Mouse (Mus musculus): ENCODE data around the gene Tmem135. TPM values are rescaled to one million over a fixed set of nuclear protein-coding genes. Genes with fewer than 3 reads are reported as not detected.

The Tmem135 gene
- total RNA-seq, 2 experiments from 2014 or later, result 54.0 to 60.8 TPM

GRCm38 (mm10) chr7:89392388-89392787 is 11.6 kb downstream of the Tmem135 start:
- intact Hi-C loops (cut with DNase I), result no loop called here
- DNase-seq, result no peak

DNA sequence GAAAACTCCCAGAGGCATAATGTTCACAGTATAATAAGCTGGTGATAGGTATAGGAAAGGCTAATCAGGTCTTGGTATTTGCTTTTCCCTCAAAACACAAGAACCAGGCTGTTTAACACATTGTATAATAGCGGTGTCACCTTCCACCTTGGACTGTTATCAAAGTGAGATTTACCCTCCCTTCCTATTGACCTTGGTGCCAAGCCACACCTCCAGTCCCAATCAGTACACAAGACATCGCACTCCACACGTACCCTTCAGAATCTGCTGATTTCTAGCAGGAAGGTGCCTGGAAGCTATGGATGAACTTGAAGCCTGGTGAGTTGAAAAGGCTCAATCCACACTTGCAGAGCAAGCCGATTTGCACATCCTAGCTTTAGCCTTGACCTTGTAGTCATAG is 12.2 kb downstream of the Tmem135 start:
- intact Hi-C loops (cut with DNase I), result no loop called here

GRCm38 (mm10) chr7:89391281-89391680 is 12.7 kb downstream of the Tmem135 start:
- no peak for DNase-seq
- intact Hi-C loops (cut with DNase I), result no loop called here

More for the DNA sequence above, 12.2 kb downstream of the Tmem135 start:
- no peak for DNase-seq

GRCm38 (mm10) chr7:89390660-89391059 is 13.4 kb downstream of the Tmem135 start:
- intact Hi-C loops (cut with DNase I), result no loop called here
- DNase-seq, result no peak

DNA sequence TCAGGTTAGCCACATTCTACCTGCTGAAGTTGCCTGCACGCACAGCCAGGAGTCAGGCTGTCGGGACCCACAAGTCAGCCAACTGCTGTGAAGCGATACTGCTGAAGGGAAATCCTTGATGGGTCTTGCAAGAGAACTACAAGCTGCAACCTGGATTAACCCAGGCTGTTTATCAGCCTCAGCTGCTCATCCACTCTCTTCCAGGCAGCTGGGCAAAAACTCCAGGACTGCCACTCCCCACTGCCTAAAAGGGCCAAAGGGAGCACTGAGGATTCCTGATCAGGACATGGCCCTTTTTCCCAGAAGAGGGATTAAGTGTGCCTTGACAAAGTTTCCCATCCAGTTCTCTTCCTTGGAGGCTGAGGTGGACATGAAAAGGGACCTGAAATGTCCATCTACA is 15.0 kb downstream of the Tmem135 start:
- no peak for DNase-seq
- intact Hi-C loops (cut with DNase I), result no loop called here

DNA sequence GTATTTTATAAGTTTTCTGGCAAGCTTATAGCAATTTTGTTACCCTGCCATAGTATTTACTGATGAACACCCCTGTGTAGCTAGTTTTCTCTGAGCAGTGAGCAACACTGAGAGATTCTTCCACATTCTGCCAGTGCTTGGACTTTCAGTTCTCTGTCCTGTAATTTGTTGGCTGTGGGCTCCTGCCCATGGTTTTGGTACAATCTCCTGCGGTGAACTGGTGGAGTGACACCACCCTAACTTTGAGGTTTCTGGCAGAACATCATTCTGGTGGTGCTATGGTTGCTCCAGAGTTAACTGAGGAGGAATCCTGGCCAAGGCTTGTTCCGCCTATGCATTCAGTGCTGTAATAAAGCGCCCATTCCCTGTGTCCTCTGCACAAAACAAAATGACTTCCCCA is 21.1 kb downstream of the Tmem135 start:
- intact Hi-C loops (cut with DNase I), result no loop called here
- no peak for DNase-seq

DNA sequence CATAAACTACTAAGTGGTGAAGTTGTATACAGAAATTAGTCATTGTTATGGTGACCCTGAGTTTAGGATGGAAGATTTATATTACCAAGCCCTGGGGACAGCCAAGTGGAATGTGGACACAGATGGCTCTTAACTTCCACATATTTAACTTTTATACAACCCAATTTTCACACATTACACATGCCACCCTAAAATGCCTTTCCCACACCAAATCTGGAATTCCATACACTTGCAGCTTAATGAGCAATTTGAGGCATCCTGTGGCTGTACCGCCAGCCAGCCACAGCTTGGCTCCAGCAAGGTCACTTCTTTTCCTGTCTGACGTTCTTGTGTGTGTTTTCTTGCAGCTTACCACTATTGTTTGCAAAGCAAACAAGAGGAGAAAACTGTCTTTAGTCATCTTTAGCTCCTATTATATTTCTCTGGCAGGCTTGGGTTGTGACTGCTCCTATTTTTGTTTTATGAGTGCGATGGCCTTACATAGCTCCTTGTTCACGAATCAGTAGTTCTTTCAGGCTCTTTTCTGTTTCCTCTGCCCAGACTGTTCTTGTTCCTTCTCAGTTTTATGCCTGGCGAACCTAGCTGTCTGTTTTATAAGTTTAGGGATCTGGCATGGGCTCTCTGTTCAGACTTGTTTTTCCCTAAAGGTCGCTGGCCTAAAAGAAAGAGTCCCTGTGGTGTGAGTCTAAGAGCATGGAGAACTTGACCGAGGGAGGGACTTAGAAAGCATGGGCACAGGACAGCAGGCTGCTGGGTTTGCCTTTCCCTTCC is 22.9 kb downstream of the Tmem135 start:
- DNase-seq, result no peak
- intact Hi-C loops (cut with DNase I), result no loop called here

DNA sequence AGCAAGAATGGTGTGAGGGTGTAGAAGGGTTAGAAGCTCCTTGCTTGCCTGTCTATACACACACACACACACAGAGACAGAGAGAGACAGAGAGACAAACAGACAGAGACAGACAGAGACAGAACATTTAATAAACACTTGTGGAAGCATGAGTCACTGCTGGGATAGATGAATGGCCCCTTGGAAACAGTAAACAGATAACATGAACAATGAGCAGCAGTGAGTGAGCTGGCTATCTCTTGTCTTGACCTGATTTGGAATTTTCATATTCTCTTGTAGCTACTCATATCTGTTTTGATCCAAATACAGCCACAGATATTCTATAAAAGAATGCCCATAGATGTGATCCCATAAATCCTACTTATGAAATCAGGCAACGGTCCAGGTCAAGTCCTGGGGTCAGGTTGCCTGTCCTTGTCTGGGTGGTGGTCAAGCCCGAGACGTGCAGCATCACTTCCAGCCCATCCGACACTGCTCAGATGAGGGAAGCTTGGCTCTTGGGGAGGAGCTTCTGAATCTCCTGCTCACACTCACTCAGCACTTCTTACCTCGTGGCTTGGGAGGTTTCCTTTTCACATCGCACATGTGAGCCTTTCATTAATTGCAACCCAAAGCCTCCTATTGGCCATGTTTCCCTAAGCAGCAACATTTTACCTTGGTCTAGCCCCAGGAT is 32.3 kb downstream of the Tmem135 start:
- intact Hi-C loops (cut with DNase I), result no loop called here
- DNase-seq, result no peak

GRCm38 (mm10) chr7:89370917-89371316 is 33.1 kb downstream of the Tmem135 start:
- peak; percentile 70 to 73 for DNase-seq
- intact Hi-C loops (cut with DNase I), result loop anchor here (1.0 kb wide), 1 partner anchor 47 kb away; no protein-coding TSS in a partner anchor

GRCm38 (mm10) chr7:89370086-89370485 is 33.9 kb downstream of the Tmem135 start:
- intact Hi-C loops (cut with DNase I), result loop anchor here (1.0 kb wide), 1 partner anchor 48 kb away; no protein-coding TSS in a partner anchor
- no peak for DNase-seq

DNA sequence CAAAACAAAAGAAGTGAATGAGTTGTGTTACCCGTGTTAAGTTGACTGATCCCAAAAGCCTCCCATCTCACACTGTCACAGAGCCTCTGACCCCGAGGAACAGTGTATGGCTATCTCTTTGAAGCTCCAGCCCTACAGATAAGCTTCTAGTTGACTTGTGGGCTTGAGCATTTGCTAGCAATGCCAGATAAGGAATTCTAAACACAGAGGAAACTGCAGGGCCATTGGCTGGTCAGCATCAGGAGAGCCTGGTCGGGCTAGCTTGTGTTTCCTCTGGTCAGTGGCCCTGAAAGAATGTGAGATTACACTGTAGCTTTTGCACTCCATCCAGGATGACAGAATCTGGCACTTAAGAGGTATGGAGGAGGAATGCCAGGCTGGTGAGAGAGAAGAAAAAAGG is 36.4 kb downstream of the Tmem135 start:
- intact Hi-C loops (cut with DNase I), result loop anchor here (1.0 kb wide), 1 partner anchor 199 kb away; no protein-coding TSS in a partner anchor
- peak; percentile 27 to 43 for DNase-seq

- intact Hi-C loops (cut with DNase I), result no loop called here
- DNase-seq, result no peak
These were observed 38.7 kb downstream of the Tmem135 start for GRCm38 (mm10) chr7:89365135-89365880.

GRCm38 (mm10) chr7:89363975-89364374 is 40.0 kb downstream of the Tmem135 start:
- DNase-seq, result no peak
- intact Hi-C loops (cut with DNase I), result loop anchor here (2.0 kb wide), 1 partner anchor 195 kb away; no protein-coding TSS in a partner anchor

- DNase-seq, result peak in 1 of 2 experiments; percentile 19
- intact Hi-C loops (cut with DNase I), result no loop called here
These were observed 47.7 kb downstream of the Tmem135 start for GRCm38 (mm10) chr7:89356307-89356706.

DNA sequence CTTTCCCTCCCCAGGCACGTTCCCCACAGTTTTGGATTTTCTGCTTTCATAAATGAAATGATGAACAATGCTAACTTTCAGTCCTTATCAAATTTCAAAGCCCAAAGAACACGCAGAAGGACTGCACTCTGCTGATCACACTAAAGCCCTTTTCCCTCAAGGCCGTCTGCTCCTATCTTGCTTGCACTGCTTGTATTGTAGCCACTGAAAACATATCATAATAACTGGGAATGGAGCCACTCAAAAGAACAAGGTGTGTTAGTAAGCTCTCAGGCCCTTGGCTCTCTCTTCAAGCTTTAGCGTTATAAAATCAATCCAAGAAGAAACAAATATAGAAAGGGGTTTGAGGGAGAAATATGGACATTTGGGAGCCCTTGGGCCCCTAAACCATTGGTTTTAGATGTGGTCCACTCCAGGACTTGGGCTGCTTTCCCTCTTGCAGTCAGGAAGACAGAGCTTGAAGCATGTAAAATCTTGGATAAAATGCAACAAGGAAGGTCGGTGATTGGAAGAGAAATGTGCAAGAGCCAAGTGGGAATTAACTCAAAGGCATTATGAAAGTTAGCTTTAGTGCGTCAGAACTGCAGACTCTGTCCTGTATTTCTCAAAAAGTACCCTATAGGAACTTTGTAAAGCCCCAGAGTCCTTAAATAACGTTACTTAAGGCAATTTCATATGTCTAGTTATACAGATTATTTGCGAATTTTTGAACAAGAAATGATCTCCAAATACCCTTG is 48.3 kb downstream of the Tmem135 start:
- intact Hi-C loops (cut with DNase I), result no loop called here
- no peak for DNase-seq

- no peak for DNase-seq
- intact Hi-C loops (cut with DNase I), result no loop called here
These were observed 62.0 kb downstream of the Tmem135 start for GRCm38 (mm10) chr7:89342021-89342420.

GRCm38 (mm10) chr7:89339808-89340207 is 64.2 kb downstream of the Tmem135 start:
- intact Hi-C loops (cut with DNase I), result no loop called here
- no peak for DNase-seq

GRCm38 (mm10) chr7:89339142-89339435 is 64.9 kb downstream of the Tmem135 start:
- no peak for DNase-seq
- intact Hi-C loops (cut with DNase I), result no loop called here

- DNase-seq, result peak; percentile 94 to 95
- intact Hi-C loops (cut with DNase I), result loop anchor here (1.0 kb wide), 1 partner anchor 65 kb away; no protein-coding TSS in a partner anchor
These were observed 65.5 kb downstream of the Tmem135 start for GRCm38 (mm10) chr7:89338350-89339141.
